Mouse (Mus musculus): ENCODE measurements around the gene Ctnnb1. TPM values are rescaled to one million over a fixed set of nuclear protein-coding genes. Genes with fewer than 3 reads are reported as not detected.

Gene Ctnnb1
- polyA plus RNA-seq, 1 experiment from 2014 or later = 819 TPM

DNA sequence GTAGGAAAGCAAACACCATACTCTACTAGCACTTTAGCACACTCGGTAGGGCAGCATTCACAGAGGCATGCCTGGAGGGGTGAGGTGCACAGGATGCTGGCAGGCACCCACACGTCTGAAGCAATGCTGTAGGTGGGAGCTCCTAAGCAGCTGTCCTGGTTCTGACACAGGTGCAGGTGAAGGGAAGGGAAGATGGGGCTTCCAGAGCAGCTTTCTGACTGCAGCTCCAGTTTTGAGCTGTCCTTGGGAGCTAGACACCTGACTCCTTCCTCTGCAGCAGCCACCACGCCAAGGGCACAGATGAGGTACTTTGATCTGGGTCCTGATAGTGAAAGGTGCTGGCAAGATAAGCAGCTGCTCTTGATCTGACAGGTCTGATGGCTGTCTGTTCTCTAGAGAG lies 32.5 kb downstream of the Ctnnb1 start:
- no peak overlapping the region for H3K4me3 ChIP-seq (ENCODE audit: low read depth, low read length)
- DNase-seq (ENCODE audit: low spot score) (no peak), ATAC-seq (ENCODE audit: insufficient read depth, low FRiP score, low TSS enrichment) (no peak)
- H3K9me3 ChIP-seq (ENCODE audit: control insufficient read depth, low read length) = no peaks in the 10 kb centered on the region
- H3K36me3 ChIP-seq (ENCODE audit: control insufficient read depth, insufficient read depth, low read length) = peaks cover 57% of the 10 kb centered on the region
- H3K9ac ChIP-seq (ENCODE audit: low read length) = no peak overlapping the region
- no peak overlapping the region for H3K4me2 ChIP-seq (ENCODE audit: low read depth)
- 0 out of 2 replicates have a peak, but pooled peaks cover 3% of the 10 kb centered on the region for H3K4me1 ChIP-seq (ENCODE audit: control insufficient read depth, insufficient read depth, low read length)
- H3K27me3 ChIP-seq (ENCODE audit: control insufficient read depth, insufficient read depth, low read length) = no peaks in the 10 kb centered on the region
- WGBS = 86% methylated on average over 3 of the region's 3 CpGs
- H3K27ac ChIP-seq (ENCODE audit: low read depth, low read length) = no peak overlapping the region

DNA sequence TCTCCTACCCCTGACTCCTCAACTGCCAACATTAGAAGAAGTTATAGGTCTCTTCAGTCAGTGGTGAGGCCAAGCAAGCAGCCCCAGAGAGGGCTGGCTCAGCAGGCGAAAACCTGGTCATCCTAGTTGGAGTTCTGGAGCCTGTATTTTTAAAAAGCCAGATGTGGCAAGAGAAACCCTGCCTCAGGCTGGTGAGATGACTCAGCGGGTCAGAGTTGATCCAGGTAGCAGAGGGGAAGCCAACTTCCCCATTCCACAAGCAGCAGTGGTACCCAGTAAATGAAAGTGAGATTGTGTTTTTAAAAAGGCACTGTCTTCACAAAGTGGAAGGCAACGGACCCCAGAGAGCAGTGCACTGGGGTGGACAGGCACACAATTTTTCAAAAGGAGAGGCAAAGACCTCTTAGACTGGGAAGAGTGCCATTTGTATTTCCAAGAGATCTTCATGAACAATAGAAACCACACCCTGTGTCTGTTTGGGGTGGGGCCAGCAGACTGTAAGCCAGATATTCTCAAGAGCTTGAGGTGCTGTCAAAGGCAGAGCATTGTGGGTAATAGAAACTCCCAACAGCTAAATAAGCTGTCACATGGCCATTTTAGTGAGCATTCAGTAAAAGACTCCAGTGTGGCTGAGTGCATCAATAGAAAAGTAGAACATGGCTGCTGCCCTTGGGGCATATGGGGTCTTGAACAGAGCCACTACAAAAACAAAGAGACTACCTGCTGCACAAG lies 33.1 kb downstream of the Ctnnb1 start:
- ATAC-seq (ENCODE audit: insufficient read depth, low FRiP score, low TSS enrichment) (no peak), DNase-seq (ENCODE audit: low spot score) (no peak)
- no peak overlapping the region for H3K27ac ChIP-seq (ENCODE audit: low read depth, low read length)
- H3K4me2 ChIP-seq (ENCODE audit: low read depth) = no peak overlapping the region
- WGBS = 93% methylated on average over 3 of the region's 3 CpGs
- no peaks in the 10 kb centered on the region for H3K27me3 ChIP-seq (ENCODE audit: control insufficient read depth, insufficient read depth, low read length)
- H3K36me3 ChIP-seq (ENCODE audit: control insufficient read depth, insufficient read depth, low read length) = peaks cover 54% of the 10 kb centered on the region
- H3K9me3 ChIP-seq (ENCODE audit: control insufficient read depth, low read length) = no peaks in the 10 kb centered on the region
- no peak overlapping the region for H3K4me3 ChIP-seq (ENCODE audit: low read depth, low read length)
- H3K4me1 ChIP-seq (ENCODE audit: control insufficient read depth, insufficient read depth, low read length) = 0 out of 2 replicates have a peak, but pooled peaks cover 3% of the 10 kb centered on the region
- H3K9ac ChIP-seq (ENCODE audit: low read length) = no peak overlapping the region

DNA sequence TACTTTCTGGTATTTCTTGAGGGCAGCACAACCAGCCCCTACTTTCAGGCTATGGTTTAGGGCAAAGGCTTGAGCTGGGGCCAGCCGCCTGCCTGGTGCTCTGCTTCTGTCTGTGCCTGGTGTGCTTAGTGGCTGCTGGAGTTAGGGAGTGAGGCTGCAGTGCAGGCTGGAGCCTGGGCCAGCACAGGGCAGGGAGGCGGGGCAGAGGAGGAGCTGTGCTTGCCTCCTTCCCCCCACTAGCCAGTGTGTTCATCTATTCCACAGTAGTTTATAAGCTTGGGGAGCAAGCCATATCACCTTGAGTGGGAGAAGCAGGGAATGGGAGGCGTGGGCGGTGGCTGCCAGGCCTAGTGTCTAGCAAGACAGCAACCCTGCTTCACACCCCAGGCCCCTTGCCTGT lies 34.1 kb downstream of the Ctnnb1 start:
- ATAC-seq (ENCODE audit: insufficient read depth, low FRiP score, low TSS enrichment) (no peak), DNase-seq (ENCODE audit: low spot score) (no peak)
- Histone ChIP-seq H3K9ac (ENCODE audit: low read length) (no peak overlapping the region), H3K27ac (ENCODE audit: low read depth, low read length) (no peak overlapping the region), H3K36me3 (ENCODE audit: control insufficient read depth, insufficient read depth, low read length) (peaks cover 48% of the 10 kb centered on the region), H3K4me2 (ENCODE audit: low read depth) (no peak overlapping the region), H3K9me3 (ENCODE audit: control insufficient read depth, low read length) (no peaks in the 10 kb centered on the region), H3K4me3 (ENCODE audit: low read depth, low read length) (no peak overlapping the region), H3K27me3 (ENCODE audit: control insufficient read depth, insufficient read depth, low read length) (no peaks in the 10 kb centered on the region), H3K4me1 (ENCODE audit: control insufficient read depth, insufficient read depth, low read length) (0 out of 2 replicates have a peak, but pooled peaks cover 3% of the 10 kb centered on the region)
- 88% methylated on average over 4 of the region's 4 CpGs for WGBS

DNA sequence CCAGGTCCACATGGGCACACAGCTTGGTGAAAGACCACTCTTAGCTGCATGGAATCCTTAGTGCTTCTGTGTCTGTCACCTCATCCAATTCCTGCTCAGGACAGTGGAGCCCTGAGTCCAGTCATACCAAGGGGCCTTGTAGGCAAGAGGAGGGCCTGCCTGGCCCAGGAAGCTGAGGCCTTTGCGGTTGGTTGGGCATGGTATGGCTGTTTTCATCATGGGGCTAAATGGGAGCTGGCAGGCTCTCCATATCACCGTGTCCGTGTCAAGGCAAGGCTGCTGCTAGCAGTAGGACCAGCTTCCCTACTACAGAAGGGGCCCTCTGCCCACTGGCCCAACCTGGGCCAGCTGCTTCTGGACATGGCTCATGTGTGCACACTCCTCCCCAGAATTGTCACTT lies 34.7 kb downstream of the Ctnnb1 start:
- no peak for ATAC-seq (ENCODE audit: insufficient read depth, low FRiP score, low TSS enrichment)
- 0 out of 2 replicates have a peak, but pooled peaks cover 3% of the 10 kb centered on the region for H3K4me1 ChIP-seq (ENCODE audit: control insufficient read depth, insufficient read depth, low read length)
- 96% methylated on average over 3 of the region's 3 CpGs for WGBS
- DNase-seq (ENCODE audit: low spot score) = no peak
- H3K36me3 ChIP-seq (ENCODE audit: control insufficient read depth, insufficient read depth, low read length) = peaks cover 42% of the 10 kb centered on the region
- no peaks in the 10 kb centered on the region for H3K9me3 ChIP-seq (ENCODE audit: control insufficient read depth, low read length)
- no peak overlapping the region for H3K27ac ChIP-seq (ENCODE audit: low read depth, low read length)
- H3K9ac ChIP-seq (ENCODE audit: low read length) = no peak overlapping the region
- H3K4me3 ChIP-seq (ENCODE audit: low read depth, low read length) = no peak overlapping the region
- H3K4me2 ChIP-seq (ENCODE audit: low read depth) = no peak overlapping the region
- H3K27me3 ChIP-seq (ENCODE audit: control insufficient read depth, insufficient read depth, low read length) = no peaks in the 10 kb centered on the region

DNA sequence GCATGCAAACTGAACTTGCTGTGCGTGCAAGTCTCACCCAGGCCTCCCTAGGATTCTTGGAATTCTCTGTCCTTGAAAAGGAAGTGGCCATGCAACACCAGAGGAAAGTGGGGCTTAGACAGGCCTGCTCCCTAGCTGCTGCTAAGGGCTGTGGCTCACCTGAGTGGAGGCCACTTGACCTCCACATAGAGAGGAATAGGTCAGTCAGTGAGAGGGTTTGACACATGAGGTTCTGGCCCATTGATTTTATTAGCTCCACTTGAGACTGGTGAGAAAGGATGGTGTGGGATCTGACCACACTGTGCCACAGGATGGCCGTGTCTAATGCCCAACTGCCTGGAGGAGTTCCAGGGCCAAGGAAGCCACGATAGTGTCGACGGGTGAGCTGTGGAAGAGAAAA lies 35.2 kb downstream of the Ctnnb1 start:
- no peaks in the 10 kb centered on the region for H3K9me3 ChIP-seq (ENCODE audit: control insufficient read depth, low read length)
- peaks cover 41% of the 10 kb centered on the region for H3K36me3 ChIP-seq (ENCODE audit: control insufficient read depth, insufficient read depth, low read length)
- no peak for ATAC-seq (ENCODE audit: insufficient read depth, low FRiP score, low TSS enrichment)
- no peak overlapping the region for H3K27ac ChIP-seq (ENCODE audit: low read depth, low read length)
- 0 out of 2 replicates have a peak, but pooled peaks cover 3% of the 10 kb centered on the region for H3K4me1 ChIP-seq (ENCODE audit: control insufficient read depth, insufficient read depth, low read length)
- H3K4me3 ChIP-seq (ENCODE audit: low read depth, low read length) = no peak overlapping the region
- DNase-seq (ENCODE audit: low spot score) = no peak
- no peak overlapping the region for H3K4me2 ChIP-seq (ENCODE audit: low read depth)
- H3K27me3 ChIP-seq (ENCODE audit: control insufficient read depth, insufficient read depth, low read length) = no peaks in the 10 kb centered on the region
- 87% methylated on average over 5 of the region's 5 CpGs for WGBS
- no peak overlapping the region for H3K9ac ChIP-seq (ENCODE audit: low read length)

DNA sequence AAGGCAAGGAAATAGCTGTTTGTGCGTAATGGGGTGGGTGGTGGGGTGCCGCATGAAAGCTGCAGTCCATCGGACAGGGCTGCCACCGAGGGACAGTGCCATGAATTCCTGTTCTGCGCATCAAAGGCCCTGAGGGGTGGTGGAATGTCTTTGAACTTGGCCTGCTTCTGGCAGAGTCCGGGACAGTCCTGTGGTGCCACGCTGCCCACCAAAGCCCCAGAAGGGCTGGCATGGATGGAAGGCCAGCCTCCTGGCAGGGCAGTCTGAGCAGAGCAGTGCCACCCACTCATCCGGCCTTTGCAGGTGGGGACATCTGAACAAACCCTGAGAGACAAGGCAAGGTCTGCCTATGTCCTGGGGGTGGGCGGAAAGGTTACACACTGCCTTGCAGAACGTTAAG lies 36.0 kb downstream of the Ctnnb1 start:
- Histone ChIP-seq H3K9ac (ENCODE audit: low read length) (no peak overlapping the region), H3K4me3 (ENCODE audit: low read depth, low read length) (no peak overlapping the region), H3K4me1 (ENCODE audit: control insufficient read depth, insufficient read depth, low read length) (0 out of 2 replicates have a peak, but pooled peaks cover 3% of the 10 kb centered on the region), H3K36me3 (ENCODE audit: control insufficient read depth, insufficient read depth, low read length) (peaks cover 38% of the 10 kb centered on the region), H3K27me3 (ENCODE audit: control insufficient read depth, insufficient read depth, low read length) (no peaks in the 10 kb centered on the region), H3K4me2 (ENCODE audit: low read depth) (no peak overlapping the region), H3K9me3 (ENCODE audit: control insufficient read depth, low read length) (no peaks in the 10 kb centered on the region), H3K27ac (ENCODE audit: low read depth, low read length) (no peak overlapping the region)
- ATAC-seq (ENCODE audit: insufficient read depth, low FRiP score, low TSS enrichment) = no peak
- WGBS = 95% methylated on average over 10 of the region's 10 CpGs
- DNase-seq (ENCODE audit: low spot score) = no peak

DNA sequence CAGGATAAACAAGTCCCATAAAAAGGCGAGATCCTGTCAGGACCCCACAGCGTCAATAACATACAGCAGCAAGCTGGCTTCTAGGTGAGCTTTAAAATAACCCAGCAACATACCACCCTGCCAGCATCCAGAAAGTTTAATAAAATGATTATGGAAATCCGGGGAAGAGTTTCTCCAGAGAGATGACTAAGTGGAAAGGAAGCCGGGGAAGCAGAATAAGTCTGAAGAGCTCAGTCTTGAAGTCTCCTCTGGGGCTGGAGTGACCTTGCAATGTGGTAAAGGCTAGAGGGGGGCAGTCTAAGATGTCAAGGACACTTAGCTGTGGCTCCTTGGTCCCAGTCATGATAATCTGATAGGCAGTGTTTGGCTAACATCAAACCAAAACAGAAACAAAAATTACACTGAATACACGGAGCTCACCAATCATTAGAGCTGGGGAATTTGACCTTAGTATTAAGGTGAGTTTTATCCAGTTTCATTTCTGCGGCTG lies 44.1 kb downstream of the Ctnnb1 start:
- no peaks in the 10 kb centered on the region for H3K9me3 ChIP-seq (ENCODE audit: control insufficient read depth, low read length)
- H3K4me3 ChIP-seq (ENCODE audit: low read depth, low read length) = no peak overlapping the region
- H3K4me1 ChIP-seq (ENCODE audit: control insufficient read depth, insufficient read depth, low read length) = no peaks in the 10 kb centered on the region
- no peak overlapping the region for H3K27ac ChIP-seq (ENCODE audit: low read depth, low read length)
- DNase-seq (ENCODE audit: low spot score) (no peak), ATAC-seq (ENCODE audit: insufficient read depth, low FRiP score, low TSS enrichment) (no peak)
- H3K4me2 ChIP-seq (ENCODE audit: low read depth) = no peak overlapping the region
- no peak overlapping the region for H3K9ac ChIP-seq (ENCODE audit: low read length)
- 87% methylated on average over 6 of the region's 6 CpGs for WGBS
- no peaks in the 10 kb centered on the region for H3K27me3 ChIP-seq (ENCODE audit: control insufficient read depth, insufficient read depth, low read length)
- peaks cover 4% of the 10 kb centered on the region for H3K36me3 ChIP-seq (ENCODE audit: control insufficient read depth, insufficient read depth, low read length)

DNA sequence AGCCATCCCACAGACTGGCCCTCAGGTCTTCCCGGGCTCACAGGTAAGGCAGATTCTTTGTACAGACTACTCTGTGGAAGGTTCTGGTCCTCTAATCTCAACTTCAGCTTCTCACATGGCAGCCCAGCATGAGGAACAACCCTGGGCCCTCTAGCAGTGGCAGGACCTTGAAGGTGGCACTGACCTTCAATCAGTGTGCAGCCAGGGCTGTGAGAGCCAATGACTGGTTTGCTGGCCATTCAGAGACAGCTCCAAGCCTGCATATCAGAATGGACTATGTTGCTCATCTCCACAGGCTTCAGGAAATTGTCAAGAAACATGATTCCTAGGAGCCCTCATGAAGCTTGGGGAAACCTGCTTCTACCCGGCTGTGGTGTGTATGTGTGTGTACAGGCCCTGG lies 45.2 kb downstream of the Ctnnb1 start:
- H3K9me3 ChIP-seq (ENCODE audit: control insufficient read depth, low read length) = no peaks in the 10 kb centered on the region
- H3K36me3 ChIP-seq (ENCODE audit: control insufficient read depth, insufficient read depth, low read length) = no peaks in the 10 kb centered on the region; the same call in 1 of the 2 replicates
- H3K9ac ChIP-seq (ENCODE audit: low read length) = no peak overlapping the region
- WGBS = 84% methylated on average over 2 of the region's 2 CpGs
- H3K4me1 ChIP-seq (ENCODE audit: control insufficient read depth, insufficient read depth, low read length) = no peaks in the 10 kb centered on the region
- H3K27ac ChIP-seq (ENCODE audit: low read depth, low read length) = no peak overlapping the region
- no peak overlapping the region for H3K4me3 ChIP-seq (ENCODE audit: low read depth, low read length)
- no peaks in the 10 kb centered on the region for H3K27me3 ChIP-seq (ENCODE audit: control insufficient read depth, insufficient read depth, low read length)
- no peak for DNase-seq (ENCODE audit: low spot score)
- no peak for ATAC-seq (ENCODE audit: insufficient read depth, low FRiP score, low TSS enrichment)
- H3K4me2 ChIP-seq (ENCODE audit: low read depth) = no peak overlapping the region

DNA sequence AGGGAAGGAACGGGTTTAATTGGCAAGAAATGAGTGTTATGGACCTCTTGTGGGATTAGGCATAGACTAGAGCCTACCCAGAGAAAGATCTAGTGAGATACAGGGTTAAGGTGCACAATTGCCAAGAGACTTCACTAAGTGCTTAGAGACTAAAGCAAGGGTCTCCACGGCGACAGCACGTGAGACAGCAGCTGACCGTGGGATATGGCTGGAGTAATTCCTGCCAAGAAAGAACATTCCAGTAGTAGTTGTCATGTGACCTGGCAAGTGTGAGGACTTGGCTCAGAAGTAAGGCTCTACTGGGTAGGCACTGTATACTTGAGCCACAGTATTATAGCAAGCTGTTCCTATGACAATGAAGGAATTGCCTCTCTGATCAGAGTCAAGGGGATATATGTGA lies 47.1 kb downstream of the Ctnnb1 start:
- no peaks in the 10 kb centered on the region for H3K27me3 ChIP-seq (ENCODE audit: control insufficient read depth, insufficient read depth, low read length)
- H3K4me3 ChIP-seq (ENCODE audit: low read depth, low read length) = no peak overlapping the region
- H3K27ac ChIP-seq (ENCODE audit: low read depth, low read length) = no peak overlapping the region
- no peaks in the 10 kb centered on the region for H3K36me3 ChIP-seq (ENCODE audit: control insufficient read depth, insufficient read depth, low read length)
- H3K9ac ChIP-seq (ENCODE audit: low read length) = no peak overlapping the region
- no peaks in the 10 kb centered on the region for H3K9me3 ChIP-seq (ENCODE audit: control insufficient read depth, low read length)
- 88% methylated on average over 5 of the region's 5 CpGs for WGBS
- H3K4me2 ChIP-seq (ENCODE audit: low read depth) = no peak overlapping the region
- DNase-seq (ENCODE audit: low spot score) (no peak), ATAC-seq (ENCODE audit: insufficient read depth, low FRiP score, low TSS enrichment) (no peak)
- no peaks in the 10 kb centered on the region for H3K4me1 ChIP-seq (ENCODE audit: control insufficient read depth, insufficient read depth, low read length)
